Mouse (Mus musculus): ENCODE data around the gene Pagr1a. TPM values are rescaled to one million over a fixed set of nuclear protein-coding genes. Genes with fewer than 3 reads are reported as not detected.
A peak's percentile ranks its signal among the peaks of the same experiment; 100 is the strongest.

The Pagr1a gene
- total and polyA plus RNA-seq, 3 experiments: 60.2 to 85.9 TPM; not detected in 1

DNA sequence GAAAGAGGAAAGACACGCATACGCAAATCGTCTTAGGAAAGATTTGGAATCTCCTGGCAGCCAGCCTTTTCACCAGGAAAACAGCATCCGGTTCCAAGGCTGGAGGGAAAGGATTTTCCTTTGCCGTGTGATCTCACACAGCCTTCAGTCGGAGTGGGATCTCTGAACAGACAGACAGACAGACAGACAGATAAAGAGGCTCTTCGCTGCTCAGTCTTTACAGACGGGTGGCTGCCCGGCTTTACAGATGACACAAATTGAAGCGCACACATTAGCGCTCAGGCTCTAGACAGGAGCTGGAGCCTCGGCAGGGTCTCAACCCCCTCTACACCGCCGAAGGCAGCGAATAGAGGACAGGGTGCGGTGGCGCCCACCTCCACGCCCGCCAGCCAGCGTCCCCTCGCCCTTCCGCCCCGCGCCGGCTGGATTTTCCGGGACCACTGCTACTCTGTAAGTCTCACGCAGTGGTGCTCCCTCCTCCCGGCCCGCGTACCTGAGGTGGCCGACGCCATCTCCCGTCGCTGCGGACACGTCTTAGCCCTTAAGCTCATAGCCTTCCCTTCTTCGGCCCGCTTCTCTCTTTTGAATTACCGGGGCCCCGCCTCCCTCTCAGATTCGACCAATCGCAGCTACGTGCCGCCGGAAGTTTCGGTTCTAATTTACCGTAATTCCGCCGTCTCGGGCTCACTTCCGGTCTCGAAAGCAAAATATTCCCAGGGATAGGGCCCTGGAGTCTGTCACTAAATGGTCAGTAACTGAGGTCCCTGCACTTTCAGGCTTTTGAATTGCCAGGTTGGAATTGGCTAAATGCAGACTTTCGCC is 24.9 kb upstream of the Pagr1a start, which contains the start of gene Kif22 (continued):
- peak; percentile 28; the same call in 1 of the 2 replicates for TF ChIP-seq CHD2 (IDR thresholded peaks at IDR 0.05; ENCODE audit: low read length)
- peak; percentile 81 for TF ChIP-seq NELFE (IDR thresholded peaks at IDR 0.05; ENCODE audit: low read depth, low read length)
- TF ChIP-seq SMC3 (IDR thresholded peaks at IDR 0.05; ENCODE audit: low read depth, low read length): no peak
- no peak for TF ChIP-seq MAX (IDR thresholded peaks at IDR 0.05; ENCODE audit: low read length)
- peak; percentile 31; the same call in 1 of the 2 replicates for TF ChIP-seq TCF12 (IDR thresholded peaks at IDR 0.05; ENCODE audit: low read depth, low read length)
- peak; percentile 77; the same call in 1 of the 2 replicates for TF ChIP-seq E2F4 (IDR thresholded peaks at IDR 0.05; ENCODE audit: borderline replicate concordance, low read depth, low read length)
- TF ChIP-seq CTCF (IDR thresholded peaks at IDR 0.05 in 2 of 3, conservative IDR thresholded peaks at IDR 0.05 in 1 of 3; ENCODE audit: control insufficient read depth in 1 of 3, insufficient read depth in 1 of 3, low read depth in 2 of 3, low read length in 3 of 3, poor library complexity in 1 of 3, severe bottlenecking in 1 of 3): no peak
- TF ChIP-seq MYB (IDR thresholded peaks at IDR 0.05; ENCODE audit: low read depth, low read length): peak; percentile 52; the same call in 1 of the 2 replicates
- TF ChIP-seq TBP (IDR thresholded peaks at IDR 0.05; ENCODE audit: low read depth, low read length): peak; percentile 89

DNA sequence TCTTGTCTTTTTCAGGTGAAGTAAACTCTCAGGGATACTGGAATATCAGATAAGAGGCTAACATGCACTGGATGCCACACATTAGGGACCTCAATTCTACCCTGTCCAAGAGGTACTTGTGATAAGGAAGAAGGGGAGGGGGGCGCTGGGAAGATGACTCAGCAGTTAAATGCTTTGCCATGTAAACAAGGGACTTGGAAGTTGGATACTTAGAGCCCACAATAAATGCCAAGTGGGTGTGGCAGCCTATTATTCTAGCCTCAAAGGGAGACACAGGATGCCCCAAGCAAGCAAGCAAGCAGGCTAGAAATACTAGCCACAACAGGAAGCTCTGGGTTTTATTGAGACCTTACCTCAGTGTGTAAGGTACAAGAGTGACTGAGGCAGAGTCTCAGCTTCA is 14.1 kb upstream of the Pagr1a start:
- H3K27ac ChIP-seq (ENCODE audit: control insufficient read depth, low read depth, low read length): peak overlapping the region; percentile 89; the same call in 1 of the 2 replicates

DNA sequence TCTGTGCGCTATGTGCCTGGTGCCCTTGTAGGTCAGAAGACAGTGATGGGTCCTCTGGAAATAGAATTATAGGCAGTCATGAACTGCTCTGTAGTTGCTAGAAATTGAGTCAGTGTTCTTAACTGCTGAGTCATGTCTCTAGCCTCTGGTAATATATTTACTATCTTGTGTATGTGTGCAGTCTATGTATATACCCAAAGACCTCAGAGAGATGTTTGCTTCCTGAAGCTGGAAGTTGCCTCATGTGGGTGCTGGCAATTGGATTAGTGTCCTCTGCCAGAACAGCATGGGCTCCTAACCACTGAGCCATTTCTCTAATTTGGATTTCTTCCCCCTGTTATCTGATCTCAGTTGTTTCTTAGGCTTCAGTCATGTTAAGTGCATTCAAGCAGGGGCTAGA is 13.0 kb upstream of the Pagr1a start:
- H3K36me3 ChIP-seq (ENCODE audit: control insufficient read depth in 1 of 2, insufficient read depth in 2 of 2, low read length in 2 of 2): peaks cover 34 to 40% of the 10 kb centered on the region in 2 experiments
- DNase-seq (ENCODE audit: low read depth, low spot score): peak; percentile 78
- peak overlapping the region; percentile 43 for H3K9ac ChIP-seq (ENCODE audit: control insufficient read depth, low read depth, low read length, poor library complexity, severe bottlenecking)
- H3K4me1 ChIP-seq (ENCODE audit: control insufficient read depth in 1 of 2, insufficient read depth in 2 of 2, low read length in 2 of 2): peaks cover 28 to 36% of the 10 kb centered on the region in 2 experiments
- H3K9me3 ChIP-seq (replicated peaks; ENCODE audit: insufficient read depth, low read length): no peaks in the 10 kb centered on the region
- peak overlapping the region; percentile 89 for H3K27ac ChIP-seq (ENCODE audit: control insufficient read depth, low read depth, low read length)
- H3K4me3 ChIP-seq (ENCODE audit: control insufficient read depth in 1 of 2, insufficient read depth in 1 of 2, low read depth in 2 of 2, low read length in 2 of 2): no peak overlapping the region
- peaks cover 11% of the 10 kb centered on the region for H3K79me2 ChIP-seq (ENCODE audit: control insufficient read depth, insufficient read depth, low read length, poor library complexity)
- no peaks in the 10 kb centered on the region for H3K27me3 ChIP-seq (ENCODE audit: control insufficient read depth in 1 of 2, insufficient read depth in 2 of 2, low read length in 2 of 2)
- no peak for TF ChIP-seq USF2 (IDR thresholded peaks at IDR 0.05; ENCODE audit: borderline replicate concordance in 1 of 2, insufficient read depth in 1 of 2, low read depth in 1 of 2, low read length in 2 of 2)
- TF ChIP-seq EP300 (IDR thresholded peaks at IDR 0.05; ENCODE audit: low read depth in 1 of 2, low read length in 2 of 2): peak; percentile 12 to 48; a peak in 2 of 4 replicates
- peak; percentile 39; the same call in 1 of the 2 replicates for TF ChIP-seq KAT2A (conservative IDR thresholded peaks at IDR 0.05; ENCODE audit: low read depth, low read length)
- no peak for TF ChIP-seq POLR2A (IDR thresholded peaks at IDR 0.05; ENCODE audit: control insufficient read depth in 1 of 2, insufficient read depth in 1 of 2, low read depth in 1 of 2, low read length in 2 of 2, poor library complexity in 1 of 2)
- peak; percentile 80 for TF ChIP-seq ETS1 (IDR thresholded peaks at IDR 0.05; ENCODE audit: low read depth, low read length)
- TF ChIP-seq RCOR1 (IDR thresholded peaks at IDR 0.05; ENCODE audit: low read depth, low read length): peak; percentile 47; the same call in 1 of the 2 replicates
- no peak for TF ChIP-seq CTCF (IDR thresholded peaks at IDR 0.05 in 2 of 3, conservative IDR thresholded peaks at IDR 0.05 in 1 of 3; ENCODE audit: control insufficient read depth in 1 of 3, insufficient read depth in 1 of 3, low read depth in 2 of 3, low read length in 3 of 3, poor library complexity in 1 of 3, severe bottlenecking in 1 of 3)
- TF ChIP-seq TBP (IDR thresholded peaks at IDR 0.05; ENCODE audit: low read depth, low read length): no peak
- no peak for TF ChIP-seq MYB (IDR thresholded peaks at IDR 0.05; ENCODE audit: low read depth, low read length)
- no peak for TF ChIP-seq TAL1 (IDR thresholded peaks at IDR 0.05; ENCODE audit: low read length)
- TF ChIP-seq E2F4 (IDR thresholded peaks at IDR 0.05; ENCODE audit: borderline replicate concordance, low read depth, low read length): no peak
- peak; percentile 40; the same call in 1 of the 2 replicates for TF ChIP-seq ZMIZ1 (IDR thresholded peaks at IDR 0.05; ENCODE audit: low read depth, low read length)
- no peak for TF ChIP-seq MEF2A (IDR thresholded peaks at IDR 0.05; ENCODE audit: extremely low read depth, insufficient replicate concordance, low read depth, low read length, poor library complexity, severe bottlenecking)
- TF ChIP-seq GATA1 (IDR thresholded peaks at IDR 0.05; ENCODE audit: low read depth, low read length): peak; percentile 81
- TF ChIP-seq RAD21 (IDR thresholded peaks at IDR 0.05; ENCODE audit: low read depth, low read length): no peak
- no peak for TF ChIP-seq GABPA (IDR thresholded peaks at IDR 0.05; ENCODE audit: low read depth, low read length)
- no peak for TF ChIP-seq ZKSCAN1 (IDR thresholded peaks at IDR 0.05; ENCODE audit: low read depth, low read length)
- TF ChIP-seq MAZ (IDR thresholded peaks at IDR 0.05; ENCODE audit: low read depth, low read length): no peak

More for the DNA sequence above, 14.1 kb upstream of the Pagr1a start:
- DNase-seq (ENCODE audit: low read depth, low spot score): peak; percentile 56
- H3K9ac ChIP-seq (ENCODE audit: control insufficient read depth, low read depth, low read length, poor library complexity, severe bottlenecking): no peak overlapping the region
- TF ChIP-seq GATA1 (IDR thresholded peaks at IDR 0.05; ENCODE audit: low read depth, low read length): peak; percentile 57
- TF ChIP-seq UBTF (IDR thresholded peaks at IDR 0.05; ENCODE audit: borderline replicate concordance, insufficient read depth, low read depth, low read length): no peak
- peak; percentile 10 to 30; a peak in 2 of 4 replicates for TF ChIP-seq EP300 (IDR thresholded peaks at IDR 0.05; ENCODE audit: low read depth in 1 of 2, low read length in 2 of 2)
- peak; percentile 57; the same call in 1 of the 2 replicates for TF ChIP-seq ETS1 (IDR thresholded peaks at IDR 0.05; ENCODE audit: low read depth, low read length)
- TF ChIP-seq SIN3A (IDR thresholded peaks at IDR 0.05; ENCODE audit: low read length): peak; percentile 52; the same call in 1 of the 2 replicates
- TF ChIP-seq MAFK (IDR thresholded peaks at IDR 0.05; ENCODE audit: borderline replicate concordance, low read depth, low read length): peak; percentile 50; the same call in 1 of the 2 replicates
- peak; percentile 85 for TF ChIP-seq GABPA (IDR thresholded peaks at IDR 0.05; ENCODE audit: low read depth, low read length)
- no peak for TF ChIP-seq CHD1 (IDR thresholded peaks at IDR 0.05; ENCODE audit: low read depth, low read length)
- no peak for TF ChIP-seq KAT2A (conservative IDR thresholded peaks at IDR 0.05; ENCODE audit: low read depth, low read length)
- peaks cover 37 to 40% of the 10 kb centered on the region in 2 experiments for H3K36me3 ChIP-seq (ENCODE audit: control insufficient read depth in 1 of 2, insufficient read depth in 2 of 2, low read length in 2 of 2)
- H3K79me2 ChIP-seq (ENCODE audit: control insufficient read depth, insufficient read depth, low read length, poor library complexity): peaks cover under 1% of the 10 kb centered on the region
- peaks cover 28 to 36% of the 10 kb centered on the region in 2 experiments for H3K4me1 ChIP-seq (ENCODE audit: control insufficient read depth in 1 of 2, insufficient read depth in 2 of 2, low read length in 2 of 2)
- no peaks in the 10 kb centered on the region for H3K9me3 ChIP-seq (replicated peaks; ENCODE audit: insufficient read depth, low read length)
- no peak overlapping the region for H3K4me3 ChIP-seq (ENCODE audit: control insufficient read depth in 1 of 2, insufficient read depth in 1 of 2, low read depth in 2 of 2, low read length in 2 of 2)
- H3K27me3 ChIP-seq (ENCODE audit: control insufficient read depth in 1 of 2, insufficient read depth in 2 of 2, low read length in 2 of 2): no peaks in the 10 kb centered on the region

Measured in MEL (cell line).